Mouse (Mus musculus) layer of hippocampus, adult 2 months (tissue): ENCODE data around the gene Gpatch1. TPM values are rescaled to one million over a fixed set of nuclear protein-coding genes. Genes with fewer than 3 reads are reported as not detected.

Experiments
- DNase-seq, 2 experiments: peaks; one replicate each; pipeline ENCODE4 v3.0.0; 2022; ENCODE audit warnings: low spot score in 2 of 2
- H3K27ac ChIP-seq: fragments of 200-600 bp; 2 replicates; pipeline ENCODE4 v1.8.1; 2022
- H3K4me3 ChIP-seq: fragments of 200-600 bp; 2 replicates; pipeline ENCODE4 v1.8.1; 2022; ENCODE audit warnings: mild to moderate bottlenecking
- CTCF ChIP-seq: fragments of 200-600 bp; conservative IDR thresholded peaks from 2 replicates; pipeline ENCODE4 v1.8.1; 2022; ENCODE audit warnings: antibody characterized with exemption, mild to moderate bottlenecking, moderate library complexity
- long read RNA-seq, 2 experiments: library from polyadenylated mRNA; stranded (forward); transcript quantifications; one replicate each; pipeline ENCODE4 v2.0.0; 2021; ENCODE audit warnings: borderline mapping rate in 2 of 2
- total RNA-seq, 2 experiments: library from RNA; stranded (reverse); gene quantifications; 2 replicates each; pipeline ENCODE4 v1.2.3; 2021

The Gpatch1 gene
- total RNA-seq, result 10 to 100 TPM; 27.5 to 29.4 TPM
- long read RNA-seq, experiment 1, transcript Gpatch1-201 (20 exons, 3,065 nt), result major isoform, 17 of 22 reads
- long read RNA-seq, experiment 1, partial matches to known transcripts, result 2 of 22 reads
- long read RNA-seq, experiment 1, other reads (novel, unspliced or antisense), result 2 of 22 reads
- long read RNA-seq, experiment 2, transcript Gpatch1-201 (20 exons, 3,065 nt), result major isoform, 28 of 44 reads
- long read RNA-seq, experiment 2, partial matches to known transcripts, result 2 of 44 reads
- long read RNA-seq, experiment 2, other reads (novel, unspliced or antisense), result 14 of 44 reads

DNA sequence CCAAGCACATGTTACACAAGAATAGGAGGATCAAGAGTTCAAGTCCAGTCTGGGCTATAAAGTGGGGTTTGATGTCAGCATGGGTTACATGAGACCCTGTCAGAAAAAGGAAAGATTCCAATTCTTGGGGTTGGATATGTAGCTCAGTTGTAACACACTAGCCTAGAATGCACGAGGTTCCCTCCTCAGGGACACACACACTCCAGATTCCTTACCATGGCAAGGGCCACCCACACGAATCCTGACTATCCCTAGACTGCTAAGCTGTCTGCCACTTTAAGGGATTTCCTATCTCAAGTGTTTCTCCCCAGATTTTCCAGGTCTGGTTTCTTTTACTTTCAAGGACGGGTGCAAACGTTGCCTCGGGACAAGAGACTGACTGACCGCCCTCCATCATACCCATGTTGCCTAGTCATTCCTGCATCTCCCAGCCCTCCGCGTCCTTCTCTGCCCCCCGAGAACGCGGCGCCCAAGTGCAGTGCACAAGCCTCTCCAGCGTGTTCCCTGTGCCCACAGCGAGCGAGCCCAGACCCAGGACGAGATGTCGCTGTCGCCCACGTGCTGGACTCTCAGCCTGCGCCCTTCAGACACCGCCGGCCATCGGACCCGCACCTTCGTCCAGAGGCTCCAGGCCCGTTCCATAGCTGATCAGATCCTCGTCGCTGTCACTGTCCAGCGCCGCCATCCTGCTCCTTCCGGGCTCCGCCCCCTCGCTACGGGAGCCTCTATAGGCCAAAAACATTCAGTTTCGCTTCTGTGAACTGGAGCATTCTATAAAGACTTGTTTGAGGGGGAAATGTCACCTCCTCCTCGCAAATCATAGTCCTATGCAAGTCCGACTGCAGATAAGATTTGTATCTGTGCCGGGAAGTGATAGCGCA is at the start of gene Gpatch1:
TSS of gene Gpatch1 (minus strand) at position 712 of the 881 bp plus-strand sequence.
- peak within 1 kb of the TSS; percentile 93 for H3K27ac ChIP-seq
- peak; percentile 13; the same call in 1 of the 2 replicates for TF ChIP-seq CTCF
- DNase-seq, result peak; percentile 91 to 97
- H3K4me3 ChIP-seq, result peak within 1 kb of the TSS; percentile 94

DNA sequence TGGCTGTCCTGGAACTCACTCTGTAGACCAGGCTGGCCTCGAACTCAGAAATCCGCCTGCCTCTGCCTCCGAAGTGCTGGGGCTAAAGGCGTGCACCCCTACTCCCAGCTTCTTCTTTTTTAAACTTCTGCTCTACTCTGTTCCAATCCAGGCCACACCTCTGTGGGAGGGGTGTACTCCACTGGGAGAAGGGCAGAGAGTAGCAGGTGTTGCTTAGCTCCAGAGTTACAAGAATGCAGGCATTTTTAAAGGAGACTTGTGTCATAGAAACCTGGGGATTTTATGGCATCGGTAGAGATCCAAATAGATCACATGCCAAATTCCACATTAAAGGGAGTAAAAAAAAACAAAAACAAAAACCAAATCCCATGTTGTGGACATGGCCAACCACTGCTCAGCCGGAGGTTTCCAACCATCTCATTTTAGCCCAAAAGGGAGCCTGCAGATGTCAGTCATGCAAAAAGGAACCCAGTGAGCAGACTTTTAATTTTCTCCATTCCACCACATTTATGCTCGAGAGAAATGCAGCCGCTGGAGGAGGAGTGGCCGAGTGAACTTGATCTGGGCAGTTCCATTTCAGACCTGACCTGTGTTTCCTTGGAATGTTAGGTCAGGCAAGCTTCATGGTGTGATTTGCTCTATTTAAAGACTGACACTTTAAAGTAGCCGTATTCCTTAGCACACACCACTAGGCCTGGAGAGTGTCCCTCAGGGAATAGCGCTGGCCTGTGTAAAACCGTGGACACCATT is 47.1 kb upstream of the Gpatch1 start:
- Histone ChIP-seq H3K27ac (no peak overlapping the region), H3K4me3 (no peak overlapping the region)
- no peak for TF ChIP-seq CTCF
- no peak for DNase-seq

- DNase-seq, result no peak
- no peak overlapping the region for H3K27ac ChIP-seq
- no peak overlapping the region for H3K4me3 ChIP-seq
- TF ChIP-seq CTCF, result no peak
Observed at GRCm38 (mm10) chr7:35362868-35363267, 44.6 kb upstream of the Gpatch1 start.

GRCm38 (mm10) chr7:35362253-35362652 is 44.0 kb upstream of the Gpatch1 start:
- Histone ChIP-seq H3K4me3 (no peak overlapping the region), H3K27ac (no peak overlapping the region)
- no peak for DNase-seq
- no peak for TF ChIP-seq CTCF

DNA sequence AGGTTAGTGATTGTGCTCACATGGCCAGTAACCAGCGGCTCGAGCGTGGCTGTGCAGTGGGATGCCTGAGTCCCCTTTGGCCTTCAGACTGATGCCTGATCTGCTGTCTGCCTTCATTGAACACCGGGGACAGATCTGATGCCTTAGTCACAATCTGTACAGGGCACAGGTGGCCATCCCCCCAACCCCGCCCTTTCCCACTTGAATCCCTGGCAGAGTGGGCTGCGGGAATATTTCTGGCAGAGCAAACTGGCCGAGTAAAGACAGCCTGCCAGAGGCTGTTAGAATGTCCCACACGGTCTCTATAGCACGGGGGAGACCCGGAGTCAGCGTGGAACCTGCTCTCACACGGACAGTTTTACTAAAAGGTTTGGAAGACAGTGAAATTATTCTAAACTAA is 39.4 kb upstream of the Gpatch1 start:
- no peak overlapping the region for H3K27ac ChIP-seq
- no peak for TF ChIP-seq CTCF
- DNase-seq, result no peak
- H3K4me3 ChIP-seq, result no peak overlapping the region

GRCm38 (mm10) chr7:35355303-35355872 is 37.1 kb upstream of the Gpatch1 start:
- Histone ChIP-seq H3K4me3 (no peak overlapping the region), H3K27ac (no peak overlapping the region)
- TF ChIP-seq CTCF, result no peak
- DNase-seq, result no peak

GRCm38 (mm10) chr7:35353306-35353705 is 35.1 kb upstream of the Gpatch1 start:
- H3K4me3 ChIP-seq, result no peak overlapping the region
- no peak overlapping the region for H3K27ac ChIP-seq
- DNase-seq, result no peak
- TF ChIP-seq CTCF, result no peak

- Histone ChIP-seq H3K27ac (no peak overlapping the region), H3K4me3 (no peak overlapping the region)
- no peak for TF ChIP-seq CTCF
- no peak for DNase-seq
Observed at GRCm38 (mm10) chr7:35351155-35351554, 32.9 kb upstream of the Gpatch1 start.

GRCm38 (mm10) chr7:35349886-35350684 is 31.8 kb upstream of the Gpatch1 start:
- no peak overlapping the region for H3K4me3 ChIP-seq
- H3K27ac ChIP-seq, result no peak overlapping the region
- no peak for DNase-seq
- no peak for TF ChIP-seq CTCF

DNA sequence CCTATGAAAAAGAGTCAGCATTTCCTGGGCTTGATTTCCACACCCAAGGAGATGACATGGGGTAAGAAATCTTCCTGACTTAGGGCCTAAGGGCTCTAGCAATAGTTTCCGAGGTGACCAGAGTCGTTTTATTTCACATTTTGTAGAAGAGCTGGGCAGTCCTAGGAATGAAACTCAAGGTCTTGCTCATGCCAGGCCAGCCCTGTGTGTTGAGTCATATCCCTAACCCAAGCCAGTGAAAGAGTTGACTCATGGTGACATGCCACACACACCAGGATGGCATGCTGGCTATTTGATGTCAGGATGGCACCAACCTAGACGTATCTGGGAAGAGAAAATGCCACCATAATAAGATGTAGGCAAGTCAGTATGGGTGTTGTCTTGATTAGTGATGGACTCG is 30.8 kb upstream of the Gpatch1 start:
- no peak for TF ChIP-seq CTCF
- Histone ChIP-seq H3K27ac (no peak overlapping the region), H3K4me3 (no peak overlapping the region)
- no peak for DNase-seq

- DNase-seq, result no peak
- Histone ChIP-seq H3K4me3 (no peak overlapping the region), H3K27ac (no peak overlapping the region)
- TF ChIP-seq CTCF, result no peak
Observed at GRCm38 (mm10) chr7:35347918-35348700, 29.9 kb upstream of the Gpatch1 start.
